Mouse (Mus musculus): ENCODE measurements around the gene Fam133b.
"Not testable (repeated sequence)": the region's sequence is repeated elsewhere in the genome, so short reads cannot be mapped to it uniquely, and the experiment has no call there.

Fam133b gene

GRCm38 (mm10) chr5:3598766-3599165 is 55.1 kb downstream of the Fam133b start:
- DNase-seq (ENCODE audit: low read depth, low spot score): no peak

DNA sequence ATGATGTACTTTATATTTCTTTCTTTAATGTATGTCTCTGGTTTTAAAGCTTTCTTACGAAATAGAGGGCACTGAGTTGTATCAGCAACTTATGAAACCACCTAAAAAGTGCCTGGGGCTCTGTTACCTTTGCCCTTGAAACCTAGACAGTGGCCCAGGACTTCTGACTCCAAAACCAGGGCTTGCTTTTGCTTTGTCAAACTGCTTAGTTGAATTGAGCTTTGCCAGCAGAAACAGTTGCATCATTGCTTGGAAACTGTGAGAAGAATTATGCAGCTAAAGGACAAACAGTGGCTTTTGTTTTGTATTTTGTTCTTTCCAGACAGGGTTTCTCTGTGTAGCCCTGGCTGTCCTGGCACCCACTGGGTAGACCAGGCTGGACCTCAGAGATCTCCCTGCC is 56.7 kb downstream of the Fam133b start:
- no peak for DNase-seq (ENCODE audit: low read depth, low spot score)

DNA sequence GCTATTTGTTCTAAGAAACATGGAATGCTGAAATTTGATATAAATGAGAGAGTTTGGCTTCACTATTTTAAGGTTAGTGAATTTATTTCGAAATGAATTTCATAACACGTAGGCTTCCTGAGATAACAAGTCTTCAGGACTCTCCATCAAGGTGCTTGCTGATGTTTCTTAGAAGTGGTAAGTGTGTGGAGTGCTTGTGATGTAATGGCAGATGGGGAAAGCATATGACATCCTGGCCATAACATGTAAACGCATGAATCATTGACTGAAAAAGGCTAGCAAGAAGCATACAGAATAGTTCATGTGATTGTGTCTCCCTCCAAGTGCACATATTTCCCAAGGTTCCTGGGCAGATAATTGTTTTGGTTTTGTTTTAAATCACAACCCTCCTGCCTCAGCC is 57.2 kb downstream of the Fam133b start:
- no peak for DNase-seq (ENCODE audit: low read depth, low spot score)

- no peak for DNase-seq (ENCODE audit: low read depth, low spot score)
These were observed 63.5 kb downstream of the Fam133b start for GRCm38 (mm10) chr5:3607114-3607513.

GRCm38 (mm10) chr5:3609241-3609640 is 65.6 kb downstream of the Fam133b start:
- no peak for DNase-seq (ENCODE audit: low read depth, low spot score)

DNA sequence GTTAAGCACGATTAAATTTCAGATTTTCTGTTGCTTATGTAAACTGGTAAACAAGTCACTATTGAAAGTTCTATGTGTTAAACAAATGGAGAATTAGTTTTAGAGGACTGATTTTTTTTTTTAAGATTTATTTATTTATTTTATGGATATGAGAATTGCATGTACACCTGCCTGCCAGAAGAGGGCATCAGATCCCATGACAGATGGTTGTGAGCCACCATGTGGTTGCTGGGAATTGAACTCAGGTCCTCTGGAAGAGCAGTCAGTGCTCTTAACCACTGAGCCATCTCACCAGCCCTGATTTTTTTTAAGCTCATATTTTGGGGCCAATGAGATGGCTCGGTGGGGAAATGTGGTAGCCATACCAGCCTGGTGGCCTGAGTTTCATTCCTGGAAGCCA is 68.2 kb downstream of the Fam133b start:
- DNase-seq (ENCODE audit: low read depth, low spot score): not testable (repeated sequence)

Data from embryo, embryonic 11.5 days (tissue).